ENCODE assay signal across 20 mouse cellular contexts in genomic region chr5:147060024-147060423, GRCm38 (mm10). TPM values are rescaled to one million over a fixed set of nuclear protein-coding genes. Genes with fewer than 3 reads are reported as not detected.
DNase-seq lines count a peak whose midpoint lies in the region; ATAC-seq and TF ChIP-seq lines count a peak whose summit lies in the region.
"Had no signal": no experiment of that assay in that cellular context is flagged by ENCODE, and none has a peak within 500 bp of the region (broad histone marks: within the 10 kb centered on the region; RNA-seq: fewer than 3 reads in every experiment).

No protein-coding gene starts in this region.

- H3K27me3 ChIP-seq in splenic B cell, adult 2 months (ENCODE audit: control insufficient read depth, insufficient read depth, low read length, poor library complexity, severe bottlenecking) = no peaks in the 10 kb centered on the region
- H3K27me3 ChIP-seq in midbrain, postnatal 0 days (ENCODE audit: insufficient read depth, low read length) = no peaks in the 10 kb centered on the region
- H3K27me3 ChIP-seq: embryonic facial prominence, embryonic 15.5 days; heart, embryonic 12.5 days; stomach, embryonic 15.5 days had no signal

- TF ChIP-seq CTCF in midbrain, postnatal 0 days (IDR thresholded peaks at IDR 0.05) = no peak

- H3K4me2 ChIP-seq in midbrain, postnatal 0 days (ENCODE audit: low read depth, low read length, poor library complexity, severe bottlenecking) = no peak overlapping the region
- H3K4me2 ChIP-seq: embryonic facial prominence, embryonic 15.5 days; heart, embryonic 12.5 days; stomach, embryonic 15.5 days had no signal

- H3K4me3 ChIP-seq in midbrain, postnatal 0 days (ENCODE audit: low read depth, low read length) = no peak overlapping the region
- H3K4me3 ChIP-seq: embryonic facial prominence, embryonic 15.5 days; heart, embryonic 12.5 days; layer of hippocampus, adult 2 months; stomach, embryonic 15.5 days had no signal

- peak; percentile 71 for ATAC-seq in granulocyte monocyte progenitor cell, adult 5-6 weeks (replicated peaks; ENCODE audit: poor library complexity, severe bottlenecking)
- ATAC-seq in midbrain, postnatal 0 days (ENCODE audit: low FRiP score) = no peak
- ATAC-seq: forebrain, embryonic 16.5 days; hindbrain, postnatal 0 days had no signal

- WGBS in midbrain, postnatal 0 days = 67% methylated on average over 2 of the region's 2 CpGs

- H3K27ac ChIP-seq in midbrain, postnatal 0 days (ENCODE audit: low read depth, low read length) = no peak overlapping the region
- H3K27ac ChIP-seq: embryonic facial prominence, embryonic 15.5 days; hindbrain, postnatal 0 days; layer of hippocampus, adult 2 months; stomach, embryonic 15.5 days had no signal

- H3K9ac ChIP-seq in midbrain, postnatal 0 days (replicated peaks; ENCODE audit: low read length, poor library complexity, severe bottlenecking) = no peak overlapping the region
- H3K9ac ChIP-seq: embryonic facial prominence, embryonic 15.5 days; heart, embryonic 12.5 days; stomach, embryonic 15.5 days had no signal

- H3K36me3 ChIP-seq in splenic B cell, adult 2 months (ENCODE audit: control insufficient read depth, insufficient read depth, low read length, poor library complexity, severe bottlenecking) = no peaks in the 10 kb centered on the region
- no peaks in the 10 kb centered on the region for H3K36me3 ChIP-seq in midbrain, postnatal 0 days (ENCODE audit: insufficient read depth, low read length)
- H3K36me3 ChIP-seq: embryonic facial prominence, embryonic 15.5 days; heart, embryonic 12.5 days; stomach, embryonic 15.5 days had no signal

- DNase-seq in spleen, adult 18-20 months = peak; percentile 47 to 65
- no peak for DNase-seq in spleen, adult 12 weeks (ENCODE audit: low spot score)
- peak; percentile 88 for DNase-seq in splenic B cell, adult 2 months (ENCODE audit: low read depth, low spot score)
- peak; percentile 59 for DNase-seq in thymus, postnatal 4 days
- DNase-seq in midbrain, postnatal 0 days (ENCODE audit: low spot score) = no peak
- no peak for DNase-seq in lung, postnatal 10 days
- no peak for DNase-seq in heart, adult 18-20 months
- DNase-seq: adrenal gland, adult 8-10 months; cerebellum, postnatal 14 days; kidney, adult 11 months; kidney, postnatal 14 days; liver; retina, postnatal 1 day had no signal

- H3K9me3 ChIP-seq in midbrain, postnatal 0 days (ENCODE audit: low read length) = no peaks in the 10 kb centered on the region
- H3K9me3 ChIP-seq: embryonic facial prominence, embryonic 15.5 days; heart, embryonic 12.5 days; stomach, embryonic 15.5 days had no signal

- H3K4me1 ChIP-seq in midbrain, postnatal 0 days (ENCODE audit: insufficient read depth, low read length) = peaks cover under 1% of the 10 kb centered on the region; the same call in 1 of the 2 replicates

RNA-seq across cellular contexts. Expression of gene Lnx2, which starts 16.4 kb away (rescaled TPM):
- 7.9 and 8.9 TPM in 2 replicates for total RNA-seq in granulocyte monocyte progenitor cell, adult 5-6 weeks (2014; fragmentation: Nextera tagmentation)
- total RNA-seq in granulocyte monocyte progenitor cell, adult 5-6 weeks (2017) = 5.6 and 11.3 TPM in 2 replicates
- 5.6 and 6.5 TPM in 2 replicates for total RNA-seq in midbrain, postnatal 0 days (2014; rRNA removed)
- 2.6 and 2.9 TPM in 2 replicates for polyA plus RNA-seq in midbrain, postnatal 0 days (2015; fragmentation: Nextera tagmentation; extraction: Ambion mirVana)
- total RNA-seq in heart, adult 18-20 months (2021) = 10 to 100 TPM; 12.3 to 13.1 TPM

RNA-seq across cellular contexts. Expression of gene Polr1d, which starts 16.8 kb away (rescaled TPM):
- 135 and 160 TPM in 2 replicates for total RNA-seq in granulocyte monocyte progenitor cell, adult 5-6 weeks (2014; fragmentation: Nextera tagmentation)
- 133 and 146 TPM in 2 replicates for total RNA-seq in granulocyte monocyte progenitor cell, adult 5-6 weeks (2017)
- total RNA-seq in midbrain, postnatal 0 days (2014; rRNA removed) = 58.4 and 60.1 TPM in 2 replicates
- polyA plus RNA-seq in midbrain, postnatal 0 days (2015; fragmentation: Nextera tagmentation; extraction: Ambion mirVana) = 89.4 and 91.0 TPM in 2 replicates
- total RNA-seq in heart, adult 18-20 months (2021) = 10 to 100 TPM; 71.6 to 78.8 TPM

Comparison
In these comparisons a context has a peak if more than half of its experiments do, and no peak if none do; other contexts are left out.
1. DNase-seq: peak in spleen, adult 18-20 months (2 of 2), splenic B cell, adult 2 months (single experiment) and thymus, postnatal 4 days (single experiment); none in spleen, adult 12 weeks (single experiment), midbrain, postnatal 0 days (single experiment), lung, postnatal 10 days (single experiment) and heart, adult 18-20 months (0 of 2).